Mouse (Mus musculus): ENCODE measurements around the gene Hist1h2ac. TPM values are rescaled to one million over a fixed set of nuclear protein-coding genes. Genes with fewer than 3 reads are reported as not detected.
"Not testable (repeated sequence)": the region's sequence is repeated elsewhere in the genome, so short reads cannot be mapped to it uniquely, and the experiment has no call there.

The Hist1h2ac gene
- 1 to 10 TPM in 11 of 26 experiments, under 1 TPM in 12, not detected in 3; 0.21 to 7.6 (median 0.89) TPM for total RNA-seq (2018; cell fraction: chromatin; rRNA removed)
- total RNA-seq (2018; cell fraction: cytosol; rRNA removed): 1 to 10 TPM in 24 of 26 experiments, under 1 TPM in 2; 0.71 to 4.8 (median 1.6) TPM
- total RNA-seq (2018; cell fraction: nucleus; rRNA removed): 1 to 10 TPM in 16 of 26 experiments, under 1 TPM in 9, not detected in 1; 0.29 to 7.6 (median 1.3) TPM
- polyA plus RNA-seq (2018): 0.20 to 0.36 TPM (median 0.33 TPM) in 3 replicates

GRCm38 (mm10) chr13:23683755-23684281 is at the start of gene Hist1h2ac, which contains the start of gene Hist1h2bc:
Gene Hist1h2ac, minus strand, starts transcription at chr13:23683948.
Gene Hist1h2bc, plus strand, starts transcription at chr13:23684199.
- Histone ChIP-seq H3K79me2 (ENCODE audit: inconsistent target) (peaks cover 37% of the 10 kb centered on the region; the same call in 1 of the 2 replicates), H3K36me3 (ENCODE audit: inconsistent target) (no peaks in the 10 kb centered on the region), H3K4me3 (ENCODE audit: inconsistent target) (peak within 1 kb of the TSS; percentile 44), H3K27ac (peak within 1 kb of the TSS; percentile 73)
- WGBS (ENCODE audit: missing documents): 1% methylated on average over 10 of the region's 32 CpGs

GRCm38 (mm10) chr13:23732156-23732804 is 48.5 kb upstream of the Hist1h2ac start:
- Histone ChIP-seq H3K79me2 (ENCODE audit: inconsistent target) (no peaks in the 10 kb centered on the region), H3K27ac (no peak overlapping the region), H3K4me3 (ENCODE audit: inconsistent target) (no peak overlapping the region), H3K36me3 (ENCODE audit: inconsistent target) (no peaks in the 10 kb centered on the region)
- WGBS (ENCODE audit: missing documents): 26% methylated on average over 8 of the region's 8 CpGs

GRCm38 (mm10) chr13:23730479-23730878 is 46.7 kb upstream of the Hist1h2ac start:
- H3K36me3 ChIP-seq (ENCODE audit: inconsistent target): no peaks in the 10 kb centered on the region
- no peak overlapping the region for H3K4me3 ChIP-seq (ENCODE audit: inconsistent target)
- WGBS (ENCODE audit: missing documents): 63% methylated on average over 8 of the region's 8 CpGs
- H3K79me2 ChIP-seq (ENCODE audit: inconsistent target): no peaks in the 10 kb centered on the region
- H3K27ac ChIP-seq: no peak overlapping the region

- Histone ChIP-seq H3K27ac (peak overlapping the region; percentile 38), H3K79me2 (ENCODE audit: inconsistent target) (no peaks in the 10 kb centered on the region), H3K4me3 (ENCODE audit: inconsistent target) (no peak overlapping the region), H3K36me3 (ENCODE audit: inconsistent target) (no peaks in the 10 kb centered on the region)
- 96% methylated on average over 5 of the region's 5 CpGs for WGBS (ENCODE audit: missing documents)
Observed at GRCm38 (mm10) chr13:23729706-23730105, 46.0 kb upstream of the Hist1h2ac start.

- Histone ChIP-seq H3K79me2 (ENCODE audit: inconsistent target) (no peaks in the 10 kb centered on the region), H3K27ac (peak overlapping the region; percentile 38), H3K36me3 (ENCODE audit: inconsistent target) (no peaks in the 10 kb centered on the region), H3K4me3 (ENCODE audit: inconsistent target) (no peak overlapping the region)
- WGBS (ENCODE audit: missing documents): 13% methylated on average over 9 of the region's 9 CpGs
Observed at GRCm38 (mm10) chr13:23729192-23729525, 45.4 kb upstream of the Hist1h2ac start.

GRCm38 (mm10) chr13:23728472-23729191 is 44.9 kb upstream of the Hist1h2ac start:
- no peaks in the 10 kb centered on the region for H3K79me2 ChIP-seq (ENCODE audit: inconsistent target)
- peak overlapping the region; percentile 38 for H3K27ac ChIP-seq
- WGBS (ENCODE audit: missing documents): 55% methylated on average over 15 of the region's 18 CpGs
- no peak overlapping the region for H3K4me3 ChIP-seq (ENCODE audit: inconsistent target)
- no peaks in the 10 kb centered on the region for H3K36me3 ChIP-seq (ENCODE audit: inconsistent target)

GRCm38 (mm10) chr13:23725213-23725612 is 41.5 kb upstream of the Hist1h2ac start:
- Histone ChIP-seq H3K36me3 (ENCODE audit: inconsistent target) (no peaks in the 10 kb centered on the region), H3K79me2 (ENCODE audit: inconsistent target) (no peaks in the 10 kb centered on the region), H3K27ac (no peak overlapping the region), H3K4me3 (ENCODE audit: inconsistent target) (no peak overlapping the region)
- WGBS (ENCODE audit: missing documents): no CpG with 5 or more reads among the region's 1 CpGs

- H3K79me2 ChIP-seq (ENCODE audit: inconsistent target): no peaks in the 10 kb centered on the region
- H3K36me3 ChIP-seq (ENCODE audit: inconsistent target): no peaks in the 10 kb centered on the region
- 97% methylated on average over 4 of the region's 4 CpGs for WGBS (ENCODE audit: missing documents)
- H3K4me3 ChIP-seq (ENCODE audit: inconsistent target): no peak overlapping the region
- no peak overlapping the region for H3K27ac ChIP-seq
Observed at GRCm38 (mm10) chr13:23724239-23724638, 40.5 kb upstream of the Hist1h2ac start.

GRCm38 (mm10) chr13:23717593-23718245 is 34.0 kb upstream of the Hist1h2ac start:
- H3K27ac ChIP-seq: peak overlapping the region; percentile 52
- 16% methylated on average over 2 of the region's 2 CpGs for WGBS (ENCODE audit: missing documents)
- not testable (repeated sequence) for H3K4me3 ChIP-seq (ENCODE audit: inconsistent target); H3K36me3 ChIP-seq (ENCODE audit: inconsistent target); H3K79me2 ChIP-seq (ENCODE audit: inconsistent target)

- 59% methylated on average over 11 of the region's 11 CpGs for WGBS (ENCODE audit: missing documents)
- Histone ChIP-seq H3K79me2 (ENCODE audit: inconsistent target) (no peaks in the 10 kb centered on the region), H3K4me3 (ENCODE audit: inconsistent target) (no peak overlapping the region), H3K27ac (peak overlapping the region; percentile 52), H3K36me3 (ENCODE audit: inconsistent target) (no peaks in the 10 kb centered on the region)
Observed at GRCm38 (mm10) chr13:23717176-23717575, 33.4 kb upstream of the Hist1h2ac start.

- no peak overlapping the region; the same call in 1 of the 2 replicates for H3K27ac ChIP-seq
- WGBS (ENCODE audit: missing documents): 25% methylated on average over 5 of the region's 5 CpGs
Observed at GRCm38 (mm10) chr13:23716261-23717042, 32.7 kb upstream of the Hist1h2ac start.

GRCm38 (mm10) chr13:23710374-23711089 is 26.8 kb upstream of the Hist1h2ac start, which contains the start of gene Hfe:
Gene Hfe, minus strand, starts transcription at chr13:23710854.
- H3K79me2 ChIP-seq (ENCODE audit: inconsistent target): peaks cover 5% of the 10 kb centered on the region; the same call in 1 of the 2 replicates
- H3K36me3 ChIP-seq (ENCODE audit: inconsistent target): peaks cover 10% of the 10 kb centered on the region; the same call in 1 of the 2 replicates
- peak within 1 kb of the TSS; percentile 51 for H3K4me3 ChIP-seq (ENCODE audit: inconsistent target)
- WGBS (ENCODE audit: missing documents): 1% methylated on average over 17 of the region's 17 CpGs
- H3K27ac ChIP-seq: peak within 1 kb of the TSS; percentile 64

More at GRCm38 (mm10) chr13:23716261-23717042, 32.7 kb upstream of the Hist1h2ac start:
- H3K79me2 ChIP-seq (ENCODE audit: inconsistent target): no peaks in the 10 kb centered on the region
- H3K36me3 ChIP-seq (ENCODE audit: inconsistent target): no peaks in the 10 kb centered on the region
- H3K4me3 ChIP-seq (ENCODE audit: inconsistent target): no peak overlapping the region
